In genomic region chr5:105626355-105626754, GRCm38 (mm10) we compare ENCODE assay signal across 12 mouse cellular contexts.
DNase-seq lines count a peak whose midpoint lies in the region; ATAC-seq and TF ChIP-seq lines count a peak whose summit lies in the region.
"Had no signal": no experiment of that assay in that cellular context is flagged by ENCODE, and none has a peak within 500 bp of the region (broad histone marks: within the 10 kb centered on the region; RNA-seq: fewer than 3 reads in every experiment).

No protein-coding gene starts in this region.

- TF ChIP-seq CTCF in stomach, postnatal 0 days (IDR thresholded peaks at IDR 0.05; ENCODE audit: low read depth) = no peak

- no peaks in the 10 kb centered on the region for H3K27me3 ChIP-seq in stomach, embryonic 14.5 days (ENCODE audit: control insufficient read depth, insufficient read depth, low read length)
- H3K27me3 ChIP-seq in stomach, postnatal 0 days (ENCODE audit: control insufficient read depth, insufficient read depth, low read length) = no peaks in the 10 kb centered on the region

- H3K27ac ChIP-seq in stomach, embryonic 14.5 days (ENCODE audit: low read length) = peak overlapping the region; percentile 33; the same call in 1 of the 2 replicates
- H3K27ac ChIP-seq in stomach, postnatal 0 days (replicated peaks) = no peak overlapping the region; the same call in 1 of the 2 replicates

- H3K4me3 ChIP-seq in stomach, embryonic 14.5 days (ENCODE audit: low read depth, low read length) = no peak overlapping the region
- H3K4me3 ChIP-seq in stomach, postnatal 0 days (ENCODE audit: low read depth, low read length) = no peak overlapping the region
- H3K4me3 ChIP-seq: erythroblast, embryonic 14.5 days had no signal

- no peak overlapping the region for H3K9ac ChIP-seq in stomach, embryonic 14.5 days (replicated peaks; ENCODE audit: low read depth, low read length)
- no peak overlapping the region for H3K9ac ChIP-seq in stomach, postnatal 0 days (ENCODE audit: low read length)

- H3K9me3 ChIP-seq in stomach, embryonic 14.5 days (ENCODE audit: control insufficient read depth, low read depth, low read length) = no peaks in the 10 kb centered on the region
- no peaks in the 10 kb centered on the region for H3K9me3 ChIP-seq in stomach, postnatal 0 days (ENCODE audit: control insufficient read depth, low read length)
- H3K9me3 ChIP-seq: G1E had no signal

- no peak for TF ChIP-seq EP300 in stomach, postnatal 0 days (optimal IDR thresholded peaks at IDR 0.05)

- no peak overlapping the region for H3K4me2 ChIP-seq in stomach, embryonic 14.5 days (replicated peaks; ENCODE audit: low read depth, low read length)
- H3K4me2 ChIP-seq in stomach, postnatal 0 days (replicated peaks; ENCODE audit: low read depth) = no peak overlapping the region

- 56% methylated on average over 3 of the region's 3 CpGs for WGBS in stomach, embryonic 14.5 days
- 63% methylated on average over 3 of the region's 3 CpGs for WGBS in stomach, postnatal 0 days

- DNase-seq in embryo, embryonic 10 days (ENCODE audit: low spot score) = peak; percentile 30
- no peak for DNase-seq in embryo, embryonic 9.5 days (ENCODE audit: extremely low spot score)
- DNase-seq in kidney, adult 18-20 months = peak; percentile 15
- no peak for DNase-seq in kidney, postnatal 14 days
- DNase-seq in stomach, postnatal 0 days (ENCODE audit: low spot score) = no peak
- DNase-seq in left cerebral cortex, adult 9 months (ENCODE audit: low spot score in 2 of 2) = no peak
- DNase-seq: cerebellum, adult 11-12 months; thymus, postnatal 36 days had no signal

- no peak for ATAC-seq in stomach, embryonic 14.5 days (ENCODE audit: insufficient number of reproducible peaks, insufficient read depth, low FRiP score, low read depth)
- ATAC-seq in stomach, postnatal 0 days (ENCODE audit: low FRiP score, low TSS enrichment) = no peak
- ATAC-seq in erythroblast, adult 5-6 weeks (replicated peaks; ENCODE audit: low FRiP score, poor library complexity, severe bottlenecking) = no peak

- no peaks in the 10 kb centered on the region for H3K36me3 ChIP-seq in stomach, embryonic 14.5 days (ENCODE audit: control insufficient read depth, insufficient read depth, low read length)
- H3K36me3 ChIP-seq in stomach, postnatal 0 days (ENCODE audit: control insufficient read depth, insufficient read depth, low read length) = no peaks in the 10 kb centered on the region
- H3K36me3 ChIP-seq: G1E had no signal

- no peaks in the 10 kb centered on the region for H3K4me1 ChIP-seq in stomach, embryonic 14.5 days (ENCODE audit: control insufficient read depth, insufficient read depth, low read length)
- H3K4me1 ChIP-seq in stomach, postnatal 0 days (replicated peaks; ENCODE audit: control insufficient read depth, insufficient read depth) = no peaks in the 10 kb centered on the region; the same call in 1 of the 2 replicates

Comparison
In these comparisons a context has a peak if more than half of its experiments do, and no peak if none do; other contexts are left out.
1. DNase-seq: peak in embryo, embryonic 10 days (single experiment) and kidney, adult 18-20 months (single experiment); none in embryo, embryonic 9.5 days (single experiment), kidney, postnatal 14 days (single experiment), stomach, postnatal 0 days (single experiment) and left cerebral cortex, adult 9 months (0 of 2).